Mouse (Mus musculus): ENCODE measurements around the gene Avl9.

- TF ChIP-seq CTCF (IDR thresholded peaks at IDR 0.05; ENCODE audit: low read depth) (no peak), EP300 (IDR thresholded peaks at IDR 0.05; ENCODE audit: low read depth) (no peak)
These were observed 83.4 kb downstream of the Avl9 start for GRCm38 (mm10) chr6:56798152-56798465.

All from heart, postnatal 0 days (tissue).